In the genomic region with DNA sequence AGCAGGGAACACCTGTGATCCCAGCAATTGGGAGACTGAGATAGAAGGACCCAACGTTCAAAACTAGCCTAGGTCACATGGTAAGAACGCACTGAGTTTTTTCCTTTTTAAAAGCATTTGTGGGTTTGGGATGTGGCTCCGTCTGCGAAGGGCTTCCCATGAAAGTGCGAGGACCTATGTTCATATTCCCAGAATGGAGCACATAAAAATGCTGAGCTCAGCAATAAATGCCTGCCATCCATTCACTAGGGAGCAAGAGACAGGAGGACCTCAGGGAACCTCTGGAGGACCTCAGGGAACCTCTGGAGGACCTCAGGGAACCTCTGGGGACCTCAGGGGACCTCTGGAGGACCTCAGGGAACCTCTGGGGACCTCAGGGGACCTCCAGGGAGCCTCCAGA, we compare ENCODE assay signal across 29 mouse cellular contexts. TPM values are rescaled to one million over a fixed set of nuclear protein-coding genes. Genes with fewer than 3 reads are reported as not detected.
DNase-seq lines count a peak whose midpoint lies in the region; ATAC-seq and TF ChIP-seq lines count a peak whose summit lies in the region.
"Had no signal": no experiment of that assay in that cellular context is flagged by ENCODE, and none has a peak within 500 bp of the region (broad histone marks: within the 10 kb centered on the region; RNA-seq: fewer than 3 reads in every experiment).

No protein-coding gene starts in this region.

- no peak for TF ChIP-seq CTCF in liver, adult 2 months (IDR thresholded peaks at IDR 0.05; ENCODE audit: low read depth, low read length)
- TF ChIP-seq CTCF in CH12.LX (conservative IDR thresholded peaks at IDR 0.05 in 1 of 2, IDR thresholded peaks at IDR 0.05 in 1 of 2; ENCODE audit: low read depth in 2 of 2, low read length in 2 of 2) (no peak), MEL (IDR thresholded peaks at IDR 0.05 in 2 of 3, conservative IDR thresholded peaks at IDR 0.05 in 1 of 3; ENCODE audit: control insufficient read depth in 1 of 3, insufficient read depth in 1 of 3, low read depth in 2 of 3, low read length in 3 of 3, poor library complexity in 1 of 3, severe bottlenecking in 1 of 3) (no peak)

- peak overlapping the region; percentile 48; the same call in 1 of the 2 replicates for H3K9ac ChIP-seq in liver, adult 2 months (ENCODE audit: low read depth, low read length)
- no peak overlapping the region for H3K9ac ChIP-seq in liver, embryonic 12.5 days
- no peak overlapping the region for H3K9ac ChIP-seq in CH12.LX (ENCODE audit: insufficient read depth, low read depth)
- no peak overlapping the region for H3K9ac ChIP-seq in MEL (ENCODE audit: control insufficient read depth, low read depth, low read length, poor library complexity, severe bottlenecking)
- H3K9ac ChIP-seq: embryonic facial prominence, embryonic 13.5 days; embryonic facial prominence, embryonic 15.5 days; forebrain, embryonic 12.5 days had no signal

- in situ Hi-C loops in CH12.LX (cut with MboI; ENCODE audit: low pct_ligation_motif_present, low pct_unique_long_range_greater_than_20kb, low sequenced_read_pairs) = no loop called here

- DNase-seq in liver, adult 2 months (ENCODE audit: extremely low read depth, low read depth, low spot score) = no peak
- DNase-seq in CH12.LX (ENCODE audit: extremely low read depth) = no peak
- no peak for DNase-seq in MEL (ENCODE audit: low read depth, low spot score)
- DNase-seq in left cerebral cortex, postnatal 10 days (ENCODE audit: extremely low spot score in 1 of 2, low spot score in 2 of 2) = no peak
- DNase-seq: adrenal gland, adult 2 months; adrenal gland, postnatal 10 days; adrenal gland, postnatal 25 days; B cell, adult 2 months; cerebellum, adult 11 months; cerebellum, adult 18-20 months; cerebellum, adult 8-10 months; cerebellum, adult 9-11 months; cerebellum, postnatal 14 days; cerebellum, postnatal 36 days; embryo, embryonic 11 days had no signal

- H3K4me1 ChIP-seq in liver, adult 2 months (ENCODE audit: control insufficient read depth, insufficient read depth, low read length) = no peaks in the 10 kb centered on the region
- no peaks in the 10 kb centered on the region for H3K4me1 ChIP-seq in liver, embryonic 12.5 days
- H3K4me1 ChIP-seq in CH12.LX (ENCODE audit: control insufficient read depth in 1 of 2, insufficient read depth in 2 of 2) = peaks cover 0 to 14% of the 10 kb centered on the region in 2 experiments; a peak in 3 of 4 replicates
- H3K4me1 ChIP-seq in MEL (ENCODE audit: control insufficient read depth in 1 of 2, insufficient read depth in 2 of 2, low read length in 2 of 2) = peaks cover 0 to 6% of the 10 kb centered on the region in 2 experiments; a peak in 1 of 4 replicates
- H3K4me1 ChIP-seq: embryonic facial prominence, embryonic 13.5 days; embryonic facial prominence, embryonic 15.5 days had no signal

- no peaks in the 10 kb centered on the region for H3K79me2 ChIP-seq in liver, adult 2 months (ENCODE audit: control insufficient read depth, insufficient read depth, low read length)
- no peaks in the 10 kb centered on the region for H3K79me2 ChIP-seq in CH12.LX (replicated peaks; ENCODE audit: control insufficient read depth, extremely low read depth, insufficient read depth, poor library complexity, severe bottlenecking)
- H3K79me2 ChIP-seq in MEL (ENCODE audit: control insufficient read depth, insufficient read depth, low read length, poor library complexity) = no peaks in the 10 kb centered on the region

- H3K36me3 ChIP-seq in liver, adult 2 months (ENCODE audit: control insufficient read depth, insufficient read depth, low read length) = no peaks in the 10 kb centered on the region; the same call in 1 of the 2 replicates
- H3K36me3 ChIP-seq in liver, embryonic 12.5 days = no peaks in the 10 kb centered on the region
- H3K36me3 ChIP-seq in CH12.LX (replicated peaks in 1 of 2; ENCODE audit: control insufficient read depth in 1 of 2, insufficient read depth in 1 of 2, low read length in 1 of 2) (peaks cover 0 to 2% of the 10 kb centered on the region in 2 experiments), MEL (ENCODE audit: control insufficient read depth in 1 of 2, insufficient read depth in 2 of 2, low read length in 2 of 2) (no peaks in the 10 kb centered on the region)
- H3K36me3 ChIP-seq: embryonic facial prominence, embryonic 13.5 days; embryonic facial prominence, embryonic 15.5 days; forebrain, embryonic 10.5 days; forebrain, embryonic 12.5 days; G1E had no signal

- 73% methylated on average over 5 of the region's 5 CpGs for WGBS in liver, adult 2 months
- 74% methylated on average over 5 of the region's 5 CpGs for WGBS in liver, embryonic 12.5 days (ENCODE audit: insufficient replicate concordance)

- intact Hi-C loops in left cerebral cortex, postnatal 10 days (cut with DNase I) = no loop called here

- peak overlapping the region; percentile 66 for H3K4me3 ChIP-seq in liver, adult 2 months (ENCODE audit: insufficient read depth, low read depth, low read length)
- H3K4me3 ChIP-seq in liver, embryonic 12.5 days = no peak overlapping the region
- H3K4me3 ChIP-seq in CH12.LX (replicated peaks in 1 of 3; ENCODE audit: low read depth in 2 of 3, low read length in 2 of 3, poor library complexity in 1 of 3) (no peak overlapping the region), MEL (ENCODE audit: control insufficient read depth in 1 of 2, insufficient read depth in 1 of 2, low read depth in 2 of 2, low read length in 2 of 2) (no peak overlapping the region)
- H3K4me3 ChIP-seq: embryonic facial prominence, embryonic 13.5 days; embryonic facial prominence, embryonic 15.5 days; erythroblast, embryonic 14.5 days; forebrain, embryonic 10.5 days; forebrain, embryonic 12.5 days had no signal

- dilution Hi-C loops in CH12.LX (cut with MboI; ENCODE audit: extremely low pct_ligation_motif_present, extremely low pct_unique_long_range_greater_than_20kb, low sequenced_read_pairs) = no loop called here

- H3K4me2 ChIP-seq in liver, embryonic 12.5 days = no peak overlapping the region
- no peak overlapping the region for H3K4me2 ChIP-seq in CH12.LX (ENCODE audit: insufficient read depth, low read depth, poor library complexity, severe bottlenecking)
- H3K4me2 ChIP-seq: embryonic facial prominence, embryonic 13.5 days; embryonic facial prominence, embryonic 15.5 days; forebrain, embryonic 12.5 days had no signal

- no peak for TF ChIP-seq POLR2A in liver, adult 2 months (IDR thresholded peaks at IDR 0.05; ENCODE audit: extremely low read depth, insufficient read depth, low read length)
- TF ChIP-seq POLR2A in CH12.LX (IDR thresholded peaks at IDR 0.05; ENCODE audit: low read depth, low read length) = no peak
- TF ChIP-seq POLR2A in MEL (IDR thresholded peaks at IDR 0.05; ENCODE audit: control insufficient read depth in 1 of 2, insufficient read depth in 1 of 2, low read depth in 1 of 2, low read length in 2 of 2, poor library complexity in 1 of 2) = no peak

- no peaks in the 10 kb centered on the region for H3K9me3 ChIP-seq in liver, embryonic 12.5 days (replicated peaks)
- H3K9me3 ChIP-seq in CH12.LX (replicated peaks; ENCODE audit: low read length) (peaks cover 3% of the 10 kb centered on the region), MEL (replicated peaks; ENCODE audit: insufficient read depth, low read length) (no peaks in the 10 kb centered on the region)
- H3K9me3 ChIP-seq: embryonic facial prominence, embryonic 13.5 days; embryonic facial prominence, embryonic 15.5 days; forebrain, embryonic 10.5 days; forebrain, embryonic 12.5 days; G1E had no signal

- no peak for TF ChIP-seq RAD21 in CH12.LX (IDR thresholded peaks at IDR 0.05; ENCODE audit: low read depth, low read length)
- no peak for TF ChIP-seq RAD21 in MEL (IDR thresholded peaks at IDR 0.05; ENCODE audit: low read depth, low read length)

- TF ChIP-seq EP300 in CH12.LX (IDR thresholded peaks at IDR 0.05; ENCODE audit: low read length) (no peak), MEL (IDR thresholded peaks at IDR 0.05; ENCODE audit: low read depth in 1 of 2, low read length in 2 of 2) (no peak)

- H3K27me3 ChIP-seq in liver, adult 2 months (ENCODE audit: control insufficient read depth, insufficient read depth, low read length) = no peaks in the 10 kb centered on the region
- peaks cover 65% of the 10 kb centered on the region for H3K27me3 ChIP-seq in liver, embryonic 12.5 days (replicated peaks)
- H3K27me3 ChIP-seq in CH12.LX (replicated peaks) (peaks cover 35% of the 10 kb centered on the region), MEL (ENCODE audit: control insufficient read depth in 1 of 2, insufficient read depth in 2 of 2, low read length in 2 of 2) (no peaks in the 10 kb centered on the region)

- H3K27ac ChIP-seq in liver, adult 2 months (replicated peaks; ENCODE audit: insufficient read depth, low read depth, low read length) = peak overlapping the region; percentile 3
- H3K27ac ChIP-seq in liver, embryonic 12.5 days = no peak overlapping the region
- H3K27ac ChIP-seq in CH12.LX (ENCODE audit: insufficient read depth, low read depth) = no peak overlapping the region
- no peak overlapping the region for H3K27ac ChIP-seq in MEL (ENCODE audit: control insufficient read depth, low read depth, low read length)
- H3K27ac ChIP-seq: embryonic facial prominence, embryonic 13.5 days; embryonic facial prominence, embryonic 15.5 days; forebrain, embryonic 10.5 days; forebrain, embryonic 12.5 days had no signal

- no peak for ATAC-seq in liver, embryonic 12.5 days
- ATAC-seq: CD4-positive, CD25-positive, alpha-beta regulatory T cell, adult 4 months; forebrain, embryonic 14.5 days; forebrain, embryonic 16.5 days had no signal

RNA-seq across cellular contexts. Expression of a gene that starts 1.7 kb away (rescaled TPM):
- 410 and 645 TPM in 2 replicates for total RNA-seq in liver, adult 2 months (2014; rRNA removed)
- 648 and 709 TPM in 2 replicates for polyA plus RNA-seq in liver, adult 2 months (2012; rRNA removed)
- not detected in 2 replicates for polyA plus RNA-seq in liver, embryonic 12.5 days (2016; fragmentation: Nextera tagmentation; extraction: Ambion mirVana)
- total RNA-seq in CH12.LX (2012; rRNA removed) (not detected in 2 replicates), CH12.LX (2014; rRNA removed) (not detected in 2 replicates), MEL (2012; rRNA removed) (not detected in 2 replicates)
- polyA plus RNA-seq in CH12.LX (2012; ENCODE audit: insufficient read length, low read depth) (0.76 and 1.5 TPM in 2 replicates), MEL (2012; ENCODE audit: insufficient read depth in 1 of 2, insufficient read length in 2 of 2, low read depth in 1 of 2, low replicate concordance in 2 of 2, missing spikeins in 1 of 2) (under 1 TPM in 1 of 2 experiments, not detected in 1; 0.17 TPM)
- total RNA-seq in left cerebral cortex, postnatal 10 days (2021) = not detected
- total RNA-seq: adrenal gland, postnatal 25 days; common myeloid progenitor, adult 5-6 weeks; G1E had no signal
- polyA plus RNA-seq: brain, embryonic 14.5 days; CD4-positive, CD25-positive, alpha-beta regulatory T cell, adult 4 months; embryonic facial prominence, embryonic 11.5 days; embryonic facial prominence, embryonic 13.5 days; embryonic facial prominence, embryonic 15.5 days; erythroblast, embryonic 14.5 days; forebrain, embryonic 10.5 days; forebrain, embryonic 12.5 days; forebrain, embryonic 14.5 days; forebrain, embryonic 16.5 days; G1E had no signal

RNA-seq across cellular contexts. Expression of a gene that starts 5.4 kb away (rescaled TPM):
- 11.7 and 23.2 TPM in 2 replicates for total RNA-seq in liver, adult 2 months (2014; rRNA removed)
- 18.6 and 25.9 TPM in 2 replicates for polyA plus RNA-seq in liver, adult 2 months (2012; rRNA removed)
- 1.1 TPM in 2 replicates for polyA plus RNA-seq in liver, embryonic 12.5 days (2016; fragmentation: Nextera tagmentation; extraction: Ambion mirVana)
- total RNA-seq in CH12.LX (2012; rRNA removed) = 1.8 and 4.0 TPM in 2 replicates
- not detected in 2 replicates for total RNA-seq in CH12.LX (2014; rRNA removed)
- polyA plus RNA-seq in CH12.LX (2012; ENCODE audit: insufficient read length, low read depth) = 0.37 TPM in 1 of 2 replicates, not detected in the other
- 8.2 and 12.1 TPM in 2 replicates for total RNA-seq in MEL (2012; rRNA removed)
- polyA plus RNA-seq in MEL (2012; ENCODE audit: insufficient read depth in 1 of 2, insufficient read length in 2 of 2, low read depth in 1 of 2, low replicate concordance in 2 of 2, missing spikeins in 1 of 2) = 10 to 100 TPM in 1 of 2 experiments, not detected in 1; 21.0 TPM
- 1 to 10 TPM; 5.0 to 5.3 TPM for total RNA-seq in left cerebral cortex, postnatal 10 days (2021)
- polyA plus RNA-seq: CD4-positive, CD25-positive, alpha-beta regulatory T cell, adult 4 months; erythroblast, embryonic 14.5 days had no signal

RNA-seq across cellular contexts. Expression of a gene that starts 25.4 kb away (rescaled TPM):
- 18.1 and 28.9 TPM in 2 replicates for total RNA-seq in liver, adult 2 months (2014; rRNA removed)
- 41.9 and 42.0 TPM in 2 replicates for polyA plus RNA-seq in liver, adult 2 months (2012; rRNA removed)
- 23.2 and 27.4 TPM in 2 replicates for polyA plus RNA-seq in liver, embryonic 12.5 days (2016; fragmentation: Nextera tagmentation; extraction: Ambion mirVana)
- total RNA-seq in CH12.LX (2012; rRNA removed) = 10.8 and 21.3 TPM in 2 replicates
- 7.1 and 9.0 TPM in 2 replicates for total RNA-seq in CH12.LX (2014; rRNA removed)
- 24.3 and 28.8 TPM in 2 replicates for polyA plus RNA-seq in CH12.LX (2012; ENCODE audit: insufficient read length, low read depth)
- total RNA-seq in MEL (2012; rRNA removed) = 9.2 and 10.1 TPM in 2 replicates
- 10 to 100 TPM in 1 of 2 experiments, not detected in 1; 30.5 TPM for polyA plus RNA-seq in MEL (2012; ENCODE audit: insufficient read depth in 1 of 2, insufficient read length in 2 of 2, low read depth in 1 of 2, low replicate concordance in 2 of 2, missing spikeins in 1 of 2)
- total RNA-seq in left cerebral cortex, postnatal 10 days (2021) = 10 to 100 TPM; 70.6 to 71.5 TPM

RNA-seq across cellular contexts. Expression of a gene that starts 33.0 kb away (rescaled TPM):
- total RNA-seq in liver, adult 2 months (2014; rRNA removed) = 40.6 and 78.9 TPM in 2 replicates
- 47.6 and 52.4 TPM in 2 replicates for polyA plus RNA-seq in liver, adult 2 months (2012; rRNA removed)
- polyA plus RNA-seq in liver, embryonic 12.5 days (2016; fragmentation: Nextera tagmentation; extraction: Ambion mirVana) = 4.2 and 6.0 TPM in 2 replicates
- total RNA-seq in CH12.LX (2012; rRNA removed) (3.3 and 5.8 TPM in 2 replicates), CH12.LX (2014; rRNA removed) (3.2 and 3.6 TPM in 2 replicates), MEL (2012; rRNA removed) (2.3 and 2.7 TPM in 2 replicates)
- polyA plus RNA-seq in CH12.LX (2012; ENCODE audit: insufficient read length, low read depth) (4.6 and 5.1 TPM in 2 replicates), MEL (2012; ENCODE audit: insufficient read depth in 1 of 2, insufficient read length in 2 of 2, low read depth in 1 of 2, low replicate concordance in 2 of 2, missing spikeins in 1 of 2) (1 to 10 TPM in 1 of 2 experiments, not detected in 1; 5.9 TPM)
- 1 to 10 TPM; 3.5 to 4.0 TPM for total RNA-seq in left cerebral cortex, postnatal 10 days (2021)

RNA-seq across cellular contexts. Expression of a gene that starts 46.5 kb away (rescaled TPM):
- not detected in 2 replicates for total RNA-seq in liver, adult 2 months (2014; rRNA removed)
- not detected in 2 replicates for polyA plus RNA-seq in liver, adult 2 months (2012; rRNA removed)
- polyA plus RNA-seq in liver, embryonic 12.5 days (2016; fragmentation: Nextera tagmentation; extraction: Ambion mirVana) = not detected in 2 replicates
- not detected in 2 replicates for total RNA-seq in CH12.LX (2012; rRNA removed)
- not detected in 2 replicates for total RNA-seq in CH12.LX (2014; rRNA removed)
- polyA plus RNA-seq in CH12.LX (2012; ENCODE audit: insufficient read length, low read depth) = not detected in 2 replicates
- total RNA-seq in MEL (2012; rRNA removed) = not detected in 2 replicates
- not detected for polyA plus RNA-seq in MEL (2012; ENCODE audit: insufficient read depth in 1 of 2, insufficient read length in 2 of 2, low read depth in 1 of 2, low replicate concordance in 2 of 2, missing spikeins in 1 of 2)
- under 1 TPM; 0.20 to 0.32 TPM for total RNA-seq in left cerebral cortex, postnatal 10 days (2021)
- total RNA-seq: adrenal gland, adult 2 months; adrenal gland, postnatal 10 days; adrenal gland, postnatal 25 days; adrenal gland, postnatal 4 days; common myeloid progenitor, adult 5-6 weeks had no signal
- polyA plus RNA-seq: adrenal gland, adult 2 months; CD4-positive, CD25-positive, alpha-beta regulatory T cell, adult 4 months; erythroblast, embryonic 14.5 days; G1E had no signal

Comparison
In these comparisons a context has a peak if more than half of its experiments do, and no peak if none do; other contexts are left out.
1. RNA of a gene that starts 1.7 kb away (total RNA-seq): 410 to 645 TPM in liver, adult 2 months; not detected in CH12.LX, not detected in left cerebral cortex, postnatal 10 days and not detected in MEL; every median in the first group is over 100 times any median in the second.